Mouse (Mus musculus) stomach, embryonic 16.5 days (tissue): ENCODE results near the gene Tbc1d9b. TPM values are rescaled to one million over a fixed set of nuclear protein-coding genes. Genes with fewer than 3 reads are reported as not detected.
"Not testable (repeated sequence)": the region's sequence is repeated elsewhere in the genome, so short reads cannot be mapped to it uniquely, and the experiment has no call there.

Experiments
- ATAC-seq: fragments of 200-750 bp; cut with Nextera tagmentation; 2 replicates; pipeline ENCODE4 v1.8.0; 2017; ENCODE audit warnings: moderate number of reproducible peaks, moderate TSS enrichment; ENCODE audit not compliant: insufficient read depth, low FRiP score
- H3K27ac ChIP-seq: fragments of 300-500 bp; sonication (generic); 2 replicates; pipeline ENCODE4 v1.5.1; 2014; ENCODE audit warnings: low read length
- H3K27me3 ChIP-seq: fragments of 300-500 bp; sonication (generic); 2 replicates; pipeline ENCODE4 v1.6.1; 2014; ENCODE audit warnings: low read length, control low read depth, mixed read lengths; ENCODE audit not compliant: control insufficient read depth, insufficient read depth
- H3K36me3 ChIP-seq: fragments of 300-500 bp; sonication (generic); 2 replicates; pipeline ENCODE4 v1.6.1; 2014; ENCODE audit warnings: low read length; ENCODE audit not compliant: control insufficient read depth, insufficient read depth
- H3K4me1 ChIP-seq: fragments of 300-500 bp; sonication (generic); 2 replicates; pipeline ENCODE4 v1.6.1; 2014; ENCODE audit warnings: low read length, control low read depth, mixed read lengths; ENCODE audit not compliant: control insufficient read depth, insufficient read depth
- H3K4me2 ChIP-seq: fragments of 300-500 bp; sonication (generic); 2 replicates; pipeline ENCODE4 v1.6.1; 2014; ENCODE audit warnings: low read depth, low read length, mixed read lengths
- H3K4me3 ChIP-seq: fragments of 300-500 bp; sonication (generic); replicated peaks from 2 replicates; pipeline ENCODE4 v1.5.1; 2014; ENCODE audit warnings: mild to moderate bottlenecking, low read length
- H3K9ac ChIP-seq: fragments of 300-500 bp; sonication (generic); 2 replicates; pipeline ENCODE4 v1.6.1; 2014; ENCODE audit warnings: low read length
- H3K9me3 ChIP-seq: fragments of 300-500 bp; sonication (generic); replicated peaks from 2 replicates; pipeline ENCODE4 v1.6.1; 2016; ENCODE audit warnings: low read length, control low read depth; ENCODE audit not compliant: control insufficient read depth
- WGBS: fragments of 180-500 bp; shearing (Covaris S2); extraction: QIAGEN DNeasy Blood & Tissue Kit; methylation state at CpG from one replicate; pipeline ENCODE4 v1.1.7; 2014; 5-methylcytosine and 5-hydroxymethylcytosine counted together
- polyA plus RNA-seq: library from polyadenylated mRNA; unstranded; fragments of >200 nt; fragmentation: Nextera tagmentation; extraction: Ambion mirVana; gene quantifications from 2 replicates; pipeline ENCODE4 v1.2.1, GENCODE M21; 2015

Tbc1d9b gene
- polyA plus RNA-seq, 1 experiment from 2014 or later: 35.9 TPM

- Histone ChIP-seq H3K4me2 (no peak overlapping the region), H3K27me3 (no peaks in the 10 kb centered on the region)
These were observed 28.2 kb downstream of the Tbc1d9b start for GRCm38 (mm10) chr11:50159347-50159746.

GRCm38 (mm10) chr11:50161578-50162304, 30.5 kb downstream of the Tbc1d9b start:
- Histone ChIP-seq H3K4me1 (no peaks in the 10 kb centered on the region), H3K36me3 (peaks cover 18% of the 10 kb centered on the region; the same call in 1 of the 2 replicates), H3K4me3 (no peak overlapping the region), H3K27ac (no peak overlapping the region), H3K27me3 (no peaks in the 10 kb centered on the region), H3K9me3 (no peaks in the 10 kb centered on the region), H3K4me2 (no peak overlapping the region), H3K9ac (no peak overlapping the region; the same call in 1 of the 2 replicates)
- WGBS: 64% methylated on average over 10 of the region's 10 CpGs
- peak; percentile 26; the same call in 1 of the 2 replicates for ATAC-seq

More at GRCm38 (mm10) chr11:50159347-50159746, 28.2 kb downstream of the Tbc1d9b start:
- H3K4me3 ChIP-seq: no peak overlapping the region
- H3K9me3 ChIP-seq: no peaks in the 10 kb centered on the region
- WGBS: 67% methylated on average over 4 of the region's 4 CpGs
- no peak overlapping the region for H3K27ac ChIP-seq
- peaks cover 21% of the 10 kb centered on the region; the same call in 1 of the 2 replicates for H3K36me3 ChIP-seq
- H3K9ac ChIP-seq: no peak overlapping the region
- H3K4me1 ChIP-seq: no peaks in the 10 kb centered on the region
- ATAC-seq: no peak

- 91% methylated on average over 3 of the region's 3 CpGs for WGBS
- Histone ChIP-seq H3K4me3 (no peak overlapping the region), H3K9ac (no peak overlapping the region), H3K36me3 (0 out of 2 replicates have a peak, but pooled peaks cover 11% of the 10 kb centered on the region), H3K4me2 (no peak overlapping the region), H3K27ac (no peak overlapping the region), H3K4me1 (no peaks in the 10 kb centered on the region), H3K27me3 (no peaks in the 10 kb centered on the region), H3K9me3 (no peaks in the 10 kb centered on the region)
- ATAC-seq: no peak
These were observed 31.3 kb downstream of the Tbc1d9b start for GRCm38 (mm10) chr11:50162338-50163050.

GRCm38 (mm10) chr11:50168352-50168751, 37.2 kb downstream of the Tbc1d9b start:
- 76% methylated on average over 5 of the region's 5 CpGs for WGBS
- Histone ChIP-seq H3K9me3 (no peaks in the 10 kb centered on the region), H3K27ac (no peak overlapping the region), H3K4me2 (no peak overlapping the region), H3K9ac (no peak overlapping the region), H3K36me3 (peaks cover 12% of the 10 kb centered on the region; the same call in 1 of the 2 replicates), H3K27me3 (no peaks in the 10 kb centered on the region), H3K4me3 (no peak overlapping the region), H3K4me1 (no peaks in the 10 kb centered on the region)
- no peak for ATAC-seq

GRCm38 (mm10) chr11:50174111-50174729, 43.0 kb downstream of the Tbc1d9b start, which contains the start of gene Mrnip:
TSS of gene Mrnip (plus strand) at chr11:50174444.
- ATAC-seq, H3K36me3 ChIP-seq, H3K4me1 ChIP-seq, H3K9me3 ChIP-seq, H3K27me3 ChIP-seq: not testable (repeated sequence)
- 0 out of 2 replicates have a peak within 1 kb of the TSS, but pooled peaks have one; percentile 66 for H3K27ac ChIP-seq
- H3K9ac ChIP-seq: peak within 1 kb of the TSS; percentile 79
- H3K4me2 ChIP-seq: peak within 1 kb of the TSS; percentile 62
- peak within 1 kb of the TSS; percentile 65 for H3K4me3 ChIP-seq
- WGBS: 3% methylated on average over 19 of the region's 19 CpGs

GRCm38 (mm10) chr11:50174730-50175187, 43.6 kb downstream of the Tbc1d9b start:
- WGBS: under 1% methylated on average over 27 of the region's 27 CpGs

GRCm38 (mm10) chr11:50176351-50176750, 45.2 kb downstream of the Tbc1d9b start:
- H3K27ac ChIP-seq: no peak overlapping the region
- no peaks in the 10 kb centered on the region for H3K27me3 ChIP-seq
- no peak overlapping the region for H3K9ac ChIP-seq
- no peak for ATAC-seq
- H3K9me3 ChIP-seq: no peaks in the 10 kb centered on the region
- 44% methylated on average over 3 of the region's 3 CpGs for WGBS
- 0 out of 2 replicates have a peak, but pooled peaks cover 4% of the 10 kb centered on the region for H3K36me3 ChIP-seq
- H3K4me1 ChIP-seq: peaks cover 5% of the 10 kb centered on the region; the same call in 1 of the 2 replicates
- H3K4me2 ChIP-seq: no peak overlapping the region
- no peak overlapping the region for H3K4me3 ChIP-seq

More at GRCm38 (mm10) chr11:50174730-50175187, 43.6 kb downstream of the Tbc1d9b start:
- Histone ChIP-seq H3K36me3 (0 out of 2 replicates have a peak, but pooled peaks cover 4% of the 10 kb centered on the region), H3K27me3 (no peaks in the 10 kb centered on the region), H3K4me2 (peak overlapping the region; percentile 62), H3K27ac (0 out of 2 replicates have a peak overlapping the region, but pooled peaks have one; percentile 4), H3K4me3 (peak overlapping the region; percentile 65), H3K9ac (peak overlapping the region; percentile 79), H3K9me3 (no peaks in the 10 kb centered on the region), H3K4me1 (peaks cover 5% of the 10 kb centered on the region; the same call in 1 of the 2 replicates)
- peak; percentile 99 for ATAC-seq

GRCm38 (mm10) chr11:50177111-50177510, 45.9 kb downstream of the Tbc1d9b start:
- no peaks in the 10 kb centered on the region for H3K9me3 ChIP-seq
- no peaks in the 10 kb centered on the region for H3K27me3 ChIP-seq
- no peaks in the 10 kb centered on the region for H3K36me3 ChIP-seq
- no peak overlapping the region for H3K9ac ChIP-seq
- no peak overlapping the region for H3K4me2 ChIP-seq
- ATAC-seq: no peak
- peaks cover 5% of the 10 kb centered on the region; the same call in 1 of the 2 replicates for H3K4me1 ChIP-seq
- no peak overlapping the region for H3K27ac ChIP-seq
- WGBS: 67% methylated on average over 6 of the region's 6 CpGs
- H3K4me3 ChIP-seq: no peak overlapping the region
